Mouse (Mus musculus) heart, embryonic 12.5 days (tissue): ENCODE results near the gene Cd36. TPM values are rescaled to one million over a fixed set of nuclear protein-coding genes. Genes with fewer than 3 reads are reported as not detected.

Experiments
- polyA plus RNA-seq: library from polyadenylated mRNA; unstranded; fragments of >200 nt; fragmentation: Nextera tagmentation; extraction: Ambion mirVana; gene quantifications from 2 replicates; pipeline ENCODE4 v1.2.1, GENCODE M21; 2016

Gene Cd36
- polyA plus RNA-seq, 1 experiment from 2014 or later = 59.2 TPM

Other genes with a start within 250 kb of the Cd36 start
- not detected in 2 replicates for gene Gnat3, start 73.7 kb upstream of the Cd36 start, polyA plus RNA-seq